Mouse (Mus musculus) brown adipose tissue, adult 24 weeks (tissue): ENCODE measurements around the gene Arnt2. TPM values are rescaled to one million over a fixed set of nuclear protein-coding genes. Genes with fewer than 3 reads are reported as not detected.

Experiments
- H3K27ac ChIP-seq: fragments of 200-500 bp; replicated peaks from 2 replicates; pipeline ENCODE4 v1.5.1; 2012; ENCODE audit warnings: low read depth, mild to moderate bottlenecking, low read length
- H3K4me1 ChIP-seq: fragments of 200-500 bp; 2 replicates; pipeline ENCODE4 v1.6.1; 2012; ENCODE audit warnings: low read length, mixed read lengths; ENCODE audit not compliant: control insufficient read depth, insufficient read depth, insufficient read length
- H3K4me3 ChIP-seq: fragments of 200-500 bp; 2 replicates; pipeline ENCODE4 v1.5.1; 2012; ENCODE audit warnings: low read depth, mild to moderate bottlenecking, low read length, moderate library complexity; ENCODE audit not compliant: insufficient read depth
- polyA plus RNA-seq: library from polyadenylated mRNA; stranded (reverse); fragments of >200 nt; gene quantifications from 2 replicates; pipeline ENCODE4 v1.2.4, GENCODE M21; 2012; ENCODE audit not compliant: missing spikeins, insufficient read depth, insufficient read length

Arnt2 gene
- polyA plus RNA-seq, 1 experiment = not detected

DNA sequence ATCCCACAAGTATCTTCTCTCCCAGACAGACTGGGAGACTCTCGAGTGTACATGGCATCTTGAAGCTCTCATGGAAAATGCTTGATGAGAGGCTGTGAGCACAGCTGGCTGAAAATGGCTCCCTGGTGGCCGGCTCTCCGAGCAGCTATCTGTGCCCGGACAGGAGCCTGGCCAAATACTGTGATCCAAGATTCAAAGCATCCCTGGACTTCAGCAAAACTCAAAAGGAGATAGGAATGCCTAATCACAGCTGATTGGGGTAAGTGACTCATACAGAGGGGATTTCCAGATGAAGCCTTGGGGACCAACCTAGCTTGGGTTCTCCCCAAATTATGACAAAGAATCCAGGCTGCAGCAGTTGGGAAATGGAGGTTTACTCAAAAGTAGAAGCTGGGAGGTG, 72.2 kb downstream of the Arnt2 start:
- H3K4me3 ChIP-seq = no peak overlapping the region
- no peak overlapping the region for H3K27ac ChIP-seq
- peaks cover 2% of the 10 kb centered on the region; the same call in 1 of the 2 replicates for H3K4me1 ChIP-seq

DNA sequence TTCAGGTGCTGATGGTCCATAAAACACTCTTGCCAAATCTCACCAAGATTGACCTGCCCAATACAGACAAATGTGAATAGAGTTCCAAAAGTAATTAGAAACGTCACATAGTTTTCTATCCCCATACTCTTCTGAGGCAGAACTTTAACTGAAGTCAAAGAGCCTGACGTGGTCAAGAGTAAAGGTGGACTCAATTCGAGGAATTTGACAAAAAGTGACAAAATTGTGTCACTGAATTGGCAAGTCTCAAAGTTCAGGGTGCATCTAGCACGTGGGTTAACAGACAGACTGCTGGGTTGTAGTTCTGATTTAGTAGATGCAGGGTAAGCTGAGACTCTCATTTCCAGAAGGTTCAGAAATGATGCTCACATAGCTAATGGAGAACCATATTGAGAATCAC, 73.1 kb downstream of the Arnt2 start:
- Histone ChIP-seq H3K27ac (no peak overlapping the region), H3K4me1 (peaks cover 4% of the 10 kb centered on the region; the same call in 1 of the 2 replicates)

DNA sequence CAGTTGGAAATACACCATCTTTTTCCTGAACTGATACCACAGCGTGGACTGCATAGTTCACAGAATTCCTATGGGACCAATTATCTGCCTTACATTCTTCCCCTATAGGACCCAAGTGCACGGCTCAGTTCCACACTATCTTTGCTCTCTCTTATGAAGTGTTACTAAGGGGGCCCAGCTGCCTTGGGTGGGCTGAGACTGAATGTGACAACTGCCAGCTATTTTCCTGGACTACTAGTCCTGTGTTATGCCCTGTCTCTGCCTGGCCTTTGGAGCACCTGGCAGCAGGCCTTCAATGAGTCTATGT, 73.4 kb downstream of the Arnt2 start:
- Histone ChIP-seq H3K27ac (no peak overlapping the region), H3K4me1 (peaks cover 4% of the 10 kb centered on the region; the same call in 1 of the 2 replicates), H3K4me3 (no peak overlapping the region)

More for the DNA sequence above, 73.1 kb downstream of the Arnt2 start:
- H3K4me3 ChIP-seq = no peak overlapping the region

DNA sequence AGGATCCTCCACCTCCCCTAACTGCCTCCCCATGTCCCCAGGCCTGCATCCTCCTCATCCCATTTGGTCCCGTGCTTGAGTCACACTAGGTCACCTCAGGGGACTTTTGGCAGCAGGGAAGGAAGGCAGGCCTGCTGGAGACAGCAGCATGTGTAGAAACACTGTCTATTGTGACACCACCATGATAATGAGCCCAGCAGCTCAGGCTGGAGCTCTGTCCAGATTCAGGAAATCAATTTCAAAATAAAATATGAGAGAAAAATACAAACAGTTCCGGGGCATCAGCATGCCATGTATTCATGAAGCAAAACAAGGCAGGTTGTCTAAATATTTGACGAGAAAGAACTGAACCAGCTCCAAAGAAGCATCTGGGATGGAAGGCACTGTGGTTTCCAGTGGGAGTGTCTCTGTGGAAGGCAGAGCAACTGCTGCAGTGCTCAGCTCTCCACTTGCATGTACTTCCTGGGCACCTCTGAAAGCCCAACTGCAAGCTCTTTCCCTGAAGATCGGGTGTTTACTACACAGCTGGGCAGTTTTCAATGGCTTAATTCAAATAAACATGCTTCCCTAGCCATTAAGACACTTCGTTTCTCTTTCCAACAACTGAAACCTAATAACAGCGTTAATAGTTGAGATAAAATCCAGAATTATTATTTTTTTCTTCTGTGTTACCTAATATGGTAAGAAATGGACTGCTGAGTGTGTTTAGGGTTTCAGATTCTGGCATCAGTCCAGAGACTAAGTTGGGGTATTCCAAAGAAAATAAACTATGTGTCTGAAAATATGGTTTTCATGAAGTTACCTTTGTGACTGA, 74.0 kb downstream of the Arnt2 start:
- no peak overlapping the region for H3K27ac ChIP-seq
- H3K4me1 ChIP-seq = peaks cover 4% of the 10 kb centered on the region; the same call in 1 of the 2 replicates
- H3K4me3 ChIP-seq = no peak overlapping the region

DNA sequence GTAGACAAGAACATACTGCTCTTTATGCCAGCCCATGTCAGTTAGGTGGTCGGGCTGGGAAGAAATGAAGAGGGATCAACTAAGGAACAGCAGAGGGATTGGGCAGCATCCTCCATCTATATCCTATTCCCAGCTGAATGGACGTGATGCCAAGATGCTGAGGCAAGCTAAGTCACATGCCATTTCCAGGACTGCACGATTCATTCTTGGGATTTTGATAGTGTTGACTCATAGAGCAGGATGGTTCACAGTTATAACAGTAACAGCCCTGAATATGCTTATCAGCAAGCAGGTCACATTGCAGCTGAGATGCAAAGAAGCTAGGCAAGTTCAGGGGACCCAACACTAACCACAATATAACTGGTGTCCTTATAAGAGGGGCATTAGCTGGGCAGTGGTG, 76.0 kb downstream of the Arnt2 start:
- Histone ChIP-seq H3K4me1 (peaks cover 4% of the 10 kb centered on the region; the same call in 1 of the 2 replicates), H3K4me3 (no peak overlapping the region), H3K27ac (no peak overlapping the region)

DNA sequence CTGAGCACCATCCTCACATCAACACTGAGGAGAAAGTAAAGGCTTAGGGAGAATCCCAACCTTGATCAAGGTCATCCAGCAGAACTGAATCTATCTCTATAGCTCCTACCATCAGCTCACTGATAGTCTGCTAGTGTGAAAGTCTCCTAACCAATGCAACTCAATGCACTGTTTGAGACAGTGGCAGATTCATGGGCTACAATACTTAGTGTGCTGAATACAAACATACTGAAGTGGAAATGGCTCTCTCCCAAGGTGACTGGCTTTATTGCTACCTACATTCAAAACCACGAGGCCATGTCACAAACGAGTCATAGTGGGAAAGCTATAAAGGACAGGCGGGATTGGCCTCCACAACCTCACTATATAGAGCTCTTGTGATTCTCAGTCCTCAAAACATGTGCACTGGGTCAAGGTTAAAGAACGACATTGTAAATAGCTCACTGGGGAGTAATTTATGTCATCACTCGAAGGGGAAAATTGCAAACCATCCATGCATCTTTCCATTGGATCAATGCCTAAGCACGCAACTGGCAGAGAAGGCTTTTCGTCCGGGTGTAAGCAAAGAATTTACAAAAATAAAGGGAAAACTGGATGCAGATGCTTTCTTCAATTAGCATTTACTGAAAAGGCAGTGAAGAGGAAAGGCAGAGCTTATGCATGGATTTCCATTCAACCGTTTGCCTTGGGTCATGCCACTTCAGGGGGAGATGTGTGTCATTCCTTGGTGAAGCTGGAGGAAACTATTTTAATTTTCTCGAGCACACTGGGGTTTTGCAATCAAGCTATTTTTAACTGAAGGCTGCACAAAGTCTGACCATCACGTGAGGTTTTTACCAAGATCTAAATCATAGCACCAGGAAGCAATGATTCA, 77.4 kb downstream of the Arnt2 start:
- no peak overlapping the region for H3K27ac ChIP-seq
- peaks cover 4% of the 10 kb centered on the region; the same call in 1 of the 2 replicates for H3K4me1 ChIP-seq
- H3K4me3 ChIP-seq = no peak overlapping the region

DNA sequence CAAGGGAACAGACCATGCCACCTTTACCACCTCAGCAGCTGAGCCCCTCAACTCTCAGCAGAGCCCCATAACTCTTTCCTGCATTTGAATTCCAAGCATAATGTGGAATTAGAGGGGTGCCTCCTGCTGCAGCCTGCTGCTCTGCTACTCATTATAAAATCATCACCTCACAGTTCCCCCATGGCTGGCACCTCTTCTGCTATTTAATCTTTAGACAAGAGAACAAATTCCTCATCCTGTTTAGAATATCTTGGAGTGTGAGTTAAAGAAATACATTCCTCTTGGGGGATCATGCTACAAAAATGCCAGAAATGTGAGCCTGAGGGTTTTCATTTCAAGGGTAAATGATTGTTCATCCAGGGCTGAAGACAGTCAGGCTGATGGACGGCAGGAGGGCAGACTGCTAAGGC, 80.8 kb downstream of the Arnt2 start:
- peaks cover 2% of the 10 kb centered on the region; the same call in 1 of the 2 replicates for H3K4me1 ChIP-seq
- no peak overlapping the region for H3K27ac ChIP-seq
- H3K4me3 ChIP-seq = no peak overlapping the region

DNA sequence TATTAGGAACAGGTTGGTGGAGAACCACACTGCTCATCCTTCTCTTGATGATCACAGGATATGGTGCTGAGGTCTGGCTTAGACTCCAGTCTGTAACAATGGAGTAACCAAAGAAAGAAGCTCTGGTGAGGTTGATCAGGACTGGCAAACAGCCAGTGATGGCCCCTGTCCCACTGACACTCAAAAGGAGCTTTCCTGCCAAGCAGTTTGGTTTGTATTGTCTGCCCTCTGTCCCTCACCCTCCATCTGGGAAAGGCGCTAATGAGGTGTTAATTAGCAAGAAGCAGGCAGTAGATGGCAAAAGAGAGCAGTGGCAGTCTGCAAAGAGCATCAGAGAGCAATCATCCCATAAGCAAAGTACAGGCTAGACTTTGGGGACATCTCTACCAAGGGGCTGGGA, 81.2 kb downstream of the Arnt2 start:
- H3K4me3 ChIP-seq = no peak overlapping the region
- H3K4me1 ChIP-seq = peaks cover 2% of the 10 kb centered on the region; the same call in 1 of the 2 replicates
- no peak overlapping the region for H3K27ac ChIP-seq

DNA sequence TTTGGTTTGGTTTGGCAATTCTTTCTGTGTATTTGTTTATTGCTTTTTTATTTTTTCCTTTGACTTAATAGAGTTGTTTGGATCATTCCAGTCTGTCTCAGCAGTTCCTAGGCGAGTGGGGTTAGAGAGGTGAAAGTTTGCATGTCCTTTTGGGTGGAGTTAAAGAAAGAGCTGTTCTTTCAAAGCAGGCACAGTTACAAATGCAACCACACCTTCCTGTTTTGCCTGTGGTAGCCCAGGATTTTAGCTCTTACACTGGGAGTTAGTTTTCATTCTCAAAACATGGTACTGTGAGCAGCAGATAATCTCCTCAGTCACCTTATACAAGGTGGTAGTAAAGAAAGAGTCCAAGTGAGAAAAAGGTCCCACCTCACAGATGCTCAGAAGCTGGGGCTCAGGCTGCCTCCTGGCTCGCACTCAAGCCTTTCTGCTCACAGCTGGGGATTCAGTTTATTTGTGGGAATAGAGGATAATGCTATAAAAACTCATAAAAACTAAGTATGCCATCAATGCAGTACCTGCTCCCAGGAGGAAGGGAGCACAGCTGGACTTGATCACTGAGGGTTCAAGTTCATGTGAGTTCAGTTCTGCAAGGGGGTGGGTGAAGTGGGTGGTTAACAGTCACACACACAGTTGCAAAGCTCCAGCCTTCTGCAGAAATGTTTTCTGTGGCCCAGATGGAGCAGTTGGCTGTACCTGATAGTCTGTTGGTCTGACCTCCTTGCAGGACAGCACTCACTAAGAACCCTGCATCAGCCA, 84.2 kb downstream of the Arnt2 start:
- Histone ChIP-seq H3K4me1 (no peaks in the 10 kb centered on the region), H3K4me3 (no peak overlapping the region), H3K27ac (no peak overlapping the region)

DNA sequence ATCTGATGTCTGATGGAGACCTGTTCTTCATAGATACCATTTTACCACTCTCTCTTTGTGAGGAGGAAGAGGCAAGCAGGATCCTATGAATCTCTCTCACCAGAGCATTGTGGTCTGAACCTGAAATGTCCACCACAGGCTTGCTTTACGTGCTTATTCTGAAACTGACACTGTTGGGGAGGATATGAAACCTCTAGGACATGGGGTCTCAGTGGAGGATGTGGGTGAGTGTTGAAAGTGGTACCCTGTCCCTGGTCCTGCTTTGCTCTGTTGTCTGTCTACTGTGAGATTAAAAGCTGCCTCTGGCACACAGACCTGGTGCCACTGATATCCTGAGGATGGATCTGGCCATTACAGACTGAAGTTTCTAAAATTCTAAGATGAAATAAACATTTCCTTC, 88.4 kb downstream of the Arnt2 start:
- H3K4me1 ChIP-seq = no peaks in the 10 kb centered on the region
- H3K27ac ChIP-seq = no peak overlapping the region
- no peak overlapping the region for H3K4me3 ChIP-seq

DNA sequence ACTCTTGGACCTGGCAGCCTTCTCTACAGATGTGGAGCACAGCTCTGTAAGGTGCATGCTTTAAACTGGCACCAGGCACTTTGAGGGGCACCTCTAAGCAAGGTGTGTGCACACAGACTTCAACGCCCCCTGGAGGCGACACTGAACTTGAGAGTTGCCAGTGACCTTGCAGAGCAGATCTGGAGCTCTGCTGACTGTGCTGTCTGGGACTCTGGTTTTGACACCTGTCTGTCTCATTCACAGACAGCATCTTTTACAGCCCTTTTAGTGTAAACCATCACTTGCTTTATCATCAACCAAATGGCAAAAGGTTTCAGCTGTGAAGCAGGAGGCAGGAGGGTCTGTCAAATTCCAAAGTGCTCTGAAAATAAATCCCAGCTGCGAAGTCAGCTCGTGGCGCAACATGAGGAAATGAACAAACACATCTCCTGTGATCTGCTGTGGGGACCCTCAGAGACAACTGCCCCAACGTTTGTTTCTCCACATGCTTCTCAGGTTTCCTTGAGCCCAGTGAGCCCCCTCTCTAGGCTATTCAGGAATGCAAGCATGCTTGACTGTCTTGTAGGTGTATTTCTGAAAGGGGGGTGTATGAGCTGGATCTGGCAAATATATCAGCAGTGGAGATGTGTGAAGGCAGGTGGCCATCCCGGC, 94.5 kb downstream of the Arnt2 start:
- Histone ChIP-seq H3K4me3 (no peak overlapping the region), H3K4me1 (no peaks in the 10 kb centered on the region)

DNA sequence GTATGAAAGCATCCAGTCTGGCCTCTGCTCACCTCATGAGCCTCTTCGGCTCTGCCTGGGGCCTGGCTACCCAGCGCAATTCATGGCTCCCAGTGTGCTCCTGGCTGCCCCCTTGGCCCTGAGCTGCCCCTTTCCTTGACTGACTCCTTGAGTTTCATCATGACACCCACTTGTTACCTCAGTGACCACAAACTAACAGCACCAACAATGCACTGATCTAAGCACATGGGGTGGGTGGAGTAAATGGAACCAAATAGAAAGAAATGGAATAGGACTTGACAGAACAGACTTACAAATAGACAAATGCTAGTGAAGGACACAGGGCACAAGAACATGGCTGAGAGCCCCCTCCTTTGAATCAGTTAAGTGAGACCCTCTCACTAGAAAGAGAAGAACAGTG, 95.2 kb downstream of the Arnt2 start:
- no peaks in the 10 kb centered on the region for H3K4me1 ChIP-seq
- no peak overlapping the region for H3K27ac ChIP-seq

More for the DNA sequence above, 94.5 kb downstream of the Arnt2 start:
- H3K27ac ChIP-seq = no peak overlapping the region

DNA sequence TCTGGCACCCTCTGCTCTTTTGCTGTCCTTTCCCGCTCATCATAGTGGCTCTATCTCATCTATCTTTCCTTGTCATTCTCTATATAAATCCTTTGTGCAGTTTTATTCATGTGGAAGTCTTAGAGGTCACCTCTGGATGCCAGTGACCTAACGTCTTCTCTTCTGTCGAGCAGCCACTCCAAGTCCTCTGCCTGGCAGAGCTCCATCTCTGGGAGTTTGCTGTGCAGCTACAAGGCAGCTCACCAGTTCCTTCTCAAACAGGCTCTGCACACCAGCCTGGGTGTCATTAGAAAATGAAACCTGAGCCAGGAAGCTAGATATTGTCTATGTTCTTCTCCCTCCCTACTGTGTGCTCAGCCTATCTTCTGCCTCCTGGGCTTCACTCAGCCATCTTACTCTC, 98.4 kb downstream of the Arnt2 start:
- H3K27ac ChIP-seq = no peak overlapping the region
- H3K4me1 ChIP-seq = no peaks in the 10 kb centered on the region
- H3K4me3 ChIP-seq = no peak overlapping the region

More for the DNA sequence above, 95.2 kb downstream of the Arnt2 start:
- H3K4me3 ChIP-seq = no peak overlapping the region

DNA sequence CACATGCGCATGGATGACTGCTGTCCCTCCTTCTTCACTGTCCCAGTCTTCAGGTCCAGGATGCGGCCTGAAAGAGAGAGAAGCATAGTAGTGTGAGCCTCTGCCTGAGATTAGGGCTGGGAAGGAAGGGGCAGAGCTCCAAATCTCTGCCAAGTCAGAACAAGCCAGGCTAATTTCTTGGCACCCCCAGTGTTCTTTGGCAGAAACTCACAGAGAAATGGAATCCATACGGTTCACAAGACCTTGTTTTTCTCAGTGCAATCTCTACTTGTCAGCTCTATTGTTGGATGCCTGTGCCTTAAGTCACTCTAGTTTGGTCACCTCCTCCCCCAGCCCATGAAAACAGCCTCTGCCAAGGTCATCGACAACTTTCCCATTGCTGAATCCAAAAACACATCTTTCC, 99.1 kb downstream of the Arnt2 start:
- Histone ChIP-seq H3K4me3 (no peak overlapping the region), H3K4me1 (no peaks in the 10 kb centered on the region), H3K27ac (no peak overlapping the region)
